Mouse (Mus musculus) E14TG2a.4 (cell line): ENCODE measurements around the gene Gm10203.

ENCODE experiments used
- CTCF ChIP-seq: conservative IDR thresholded peaks from 2 replicates; pipeline ENCODE4 v1.5.1; 2014; ENCODE audit warnings: low read length
- NANOG ChIP-seq: IDR thresholded peaks from 2 replicates; pipeline ENCODE4 v1.6.1; 2014; ENCODE audit warnings: borderline replicate concordance, low read length, mixed read lengths
- POU5F1 ChIP-seq: IDR thresholded peaks from 2 replicates; pipeline ENCODE4 v1.6.1; 2014; ENCODE audit warnings: low read length, borderline replicate concordance

DNA sequence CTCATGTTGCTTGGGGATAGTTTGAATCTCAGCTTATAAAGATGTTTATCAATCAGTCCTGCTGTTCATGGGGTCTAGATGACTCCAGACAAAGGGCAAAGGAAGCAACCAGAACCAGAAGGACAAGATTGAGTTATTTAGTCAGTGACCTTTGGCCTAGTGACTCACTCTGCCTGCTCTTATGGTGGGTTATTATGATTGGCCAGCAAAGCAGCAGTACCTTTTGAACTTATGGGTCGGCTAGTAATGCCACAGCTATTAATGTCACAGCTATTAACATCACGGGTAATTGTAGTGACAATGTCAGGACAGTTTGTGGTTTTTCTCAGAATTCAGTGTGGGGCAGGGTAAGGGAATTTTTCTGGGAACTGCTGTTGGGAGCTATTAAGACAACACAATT, 8.0 kb downstream of the Gm10203 start:
- TF ChIP-seq CTCF (no peak), POU5F1 (no peak), NANOG (no peak)
